Mouse (Mus musculus) CH12.LX (cell line): Measurements from ENCODE around the gene Anapc15. TPM values are rescaled to one million over a fixed set of nuclear protein-coding genes. Genes with fewer than 3 reads are reported as not detected.
A peak's percentile ranks its signal among the peaks of the same experiment; 100 is the strongest.

Source experiments
- DNase-seq: peaks from one replicate; pipeline ENCODE4 v3.0.0-alpha.2; 2013; ENCODE audit errors: extremely low read depth
- H3K27ac ChIP-seq: 2 replicates; pipeline ENCODE4 v1.5.1; 2012; ENCODE audit warnings: low read depth, mild to moderate bottlenecking, control low read depth, moderate library complexity; ENCODE audit not compliant: insufficient read depth
- H3K27me3 ChIP-seq: replicated peaks from 2 replicates; pipeline ENCODE3; 2012; ENCODE audit warnings: inconsistent platforms
- H3K36me3 ChIP-seq, 2 experiments: replicated peaks in 1 of 2; 2 replicates each; pipeline versions ENCODE3 to v1.6.1; 2012; ENCODE audit warnings: inconsistent platforms in 1 of 2, low read length in 1 of 2, mild to moderate bottlenecking in 1 of 2, mixed read lengths in 1 of 2, moderate library complexity in 1 of 2; ENCODE audit not compliant: control insufficient read depth in 1 of 2, insufficient read depth in 1 of 2
- H3K4me1 ChIP-seq, 2 experiments: 2 replicates each; pipeline ENCODE4 v1.6.1; 2012; ENCODE audit warnings: inconsistent platforms in 1 of 2, moderate library complexity in 1 of 2; ENCODE audit not compliant: insufficient read depth in 2 of 2, control insufficient read depth in 1 of 2
- H3K4me2 ChIP-seq: 2 replicates; pipeline ENCODE4 v1.6.1; 2012; ENCODE audit warnings: low read depth, mild to moderate bottlenecking, control low read depth; ENCODE audit not compliant: poor library complexity, insufficient read depth, severe bottlenecking
- H3K4me3 ChIP-seq, 3 experiments: fragments of 150-350 bp in 1 of 3; sonication (generic) in 1 of 3; replicated peaks in 1 of 3; 2 replicates each; pipeline versions ENCODE3 to v1.5.1; 2011 to 2012; ENCODE audit warnings: low read depth in 2 of 3, low read length in 2 of 3, mild to moderate bottlenecking in 2 of 3, moderate library complexity in 2 of 3, control low read depth in 1 of 3, improper control_type of control experiment in 1 of 3, inconsistent platforms in 1 of 3, mixed read lengths in 1 of 3; ENCODE audit not compliant: poor library complexity in 1 of 3
- H3K79me2 ChIP-seq: replicated peaks from 2 replicates; pipeline ENCODE4 v1.6.1; 2012; ENCODE audit warnings: mild to moderate bottlenecking, moderate library complexity; ENCODE audit not compliant: control insufficient read depth, poor library complexity, insufficient read depth, severe bottlenecking; ENCODE audit errors: extremely low read depth
- H3K9ac ChIP-seq: 2 replicates; pipeline ENCODE4 v1.6.1; 2012; ENCODE audit warnings: low read depth, mild to moderate bottlenecking, control low read depth, moderate library complexity; ENCODE audit not compliant: insufficient read depth
- H3K9me3 ChIP-seq: replicated peaks from 2 replicates; pipeline ENCODE3; 2012; ENCODE audit warnings: low read length, inconsistent platforms, mixed read lengths
- BHLHE40 ChIP-seq: IDR thresholded peaks from 2 replicates; pipeline ENCODE4 v1.6.1; 2011; ENCODE audit warnings: mild to moderate bottlenecking, low read depth, low read length, improper control_type of control experiment
- CHD2 ChIP-seq: IDR thresholded peaks from 2 replicates; pipeline ENCODE4 v1.6.1; 2011; ENCODE audit warnings: low read length, improper control_type of control experiment
- E2F4 ChIP-seq: IDR thresholded peaks from 2 replicates; pipeline ENCODE4 v1.6.1; 2011; ENCODE audit warnings: low read depth, low read length, improper control_type of control experiment; ENCODE audit not compliant: insufficient replicate concordance
- HCFC1 ChIP-seq: IDR thresholded peaks from 2 replicates; pipeline ENCODE4 v1.6.1; 2012; ENCODE audit warnings: low read depth, mild to moderate bottlenecking, inconsistent platforms, low read length, improper control_type of control experiment
- JUN ChIP-seq: IDR thresholded peaks from 2 replicates; pipeline ENCODE4 v1.6.1; 2011; ENCODE audit warnings: low read depth, mild to moderate bottlenecking, low read length, improper control_type of control experiment, moderate library complexity; ENCODE audit not compliant: insufficient read depth
- JUND ChIP-seq: conservative IDR thresholded peaks from 2 replicates; pipeline ENCODE4 v1.6.1; 2011; ENCODE audit warnings: low read depth, low read length, improper control_type of control experiment
- KAT2A ChIP-seq: IDR thresholded peaks from 2 replicates; pipeline ENCODE4 v1.6.1; 2012; ENCODE audit warnings: low read length, improper control_type of control experiment, inconsistent platforms; ENCODE audit not compliant: insufficient replicate concordance
- MAFK ChIP-seq: IDR thresholded peaks from 2 replicates; pipeline ENCODE4 v1.6.1; 2011; ENCODE audit warnings: low read length, improper control_type of control experiment; ENCODE audit not compliant: insufficient replicate concordance
- MAX ChIP-seq: IDR thresholded peaks from 2 replicates; pipeline ENCODE4 v1.6.1; 2011; ENCODE audit warnings: low read length, improper control_type of control experiment
- MAZ ChIP-seq: IDR thresholded peaks from 2 replicates; pipeline ENCODE4 v1.6.1; 2012; ENCODE audit warnings: low read depth, mild to moderate bottlenecking, inconsistent platforms, low read length, improper control_type of control experiment, moderate library complexity
- MEF2A ChIP-seq: IDR thresholded peaks from 2 replicates; pipeline ENCODE4 v1.6.1; 2014; ENCODE audit warnings: low read depth, mild to moderate bottlenecking, inconsistent platforms, low read length, improper control_type of control experiment, borderline replicate concordance
- MXI1 ChIP-seq: IDR thresholded peaks from 2 replicates; pipeline ENCODE4 v1.6.1; 2011; ENCODE audit warnings: mild to moderate bottlenecking, low read depth, low read length, improper control_type of control experiment
- NELFE ChIP-seq: IDR thresholded peaks from 2 replicates; pipeline ENCODE4 v1.6.1; 2011; ENCODE audit warnings: low read depth, low read length, improper control_type of control experiment
- NRF1 ChIP-seq: IDR thresholded peaks from 2 replicates; pipeline ENCODE4 v1.6.1; 2014; ENCODE audit warnings: low read depth, mild to moderate bottlenecking, inconsistent platforms, low read length, improper control_type of control experiment, moderate library complexity
- POLR2A ChIP-seq: IDR thresholded peaks from 2 replicates; pipeline ENCODE4 v1.6.1; 2011; ENCODE audit warnings: low read depth, mild to moderate bottlenecking, improper control_type of control experiment, low read length
- POLR2AphosphoS2 ChIP-seq: IDR thresholded peaks from 2 replicates; pipeline ENCODE4 v1.6.1; 2011; ENCODE audit warnings: low read depth, low read length, improper control_type of control experiment
- SIN3A ChIP-seq: IDR thresholded peaks from 2 replicates; pipeline ENCODE4 v1.6.1; 2012; ENCODE audit warnings: low read length, improper control_type of control experiment, inconsistent platforms
- SMC3 ChIP-seq: IDR thresholded peaks from 2 replicates; pipeline ENCODE4 v1.6.1; 2011; ENCODE audit warnings: low read depth, low read length, improper control_type of control experiment
- TBP ChIP-seq: conservative IDR thresholded peaks from 2 replicates; pipeline ENCODE4 v1.6.1; 2011; ENCODE audit warnings: low read depth, low read length, improper control_type of control experiment
- TCF12 ChIP-seq: IDR thresholded peaks from 2 replicates; pipeline ENCODE4 v1.6.1; 2014; ENCODE audit warnings: low read depth, mild to moderate bottlenecking, inconsistent platforms, low read length, improper control_type of control experiment
- UBTF ChIP-seq: IDR thresholded peaks from 2 replicates; pipeline ENCODE4 v1.6.1; 2012; ENCODE audit warnings: low read depth, mild to moderate bottlenecking, inconsistent platforms, low read length, improper control_type of control experiment, moderate library complexity
- USF2 ChIP-seq: conservative IDR thresholded peaks from 2 replicates; pipeline ENCODE4 v1.6.1; 2011; ENCODE audit warnings: low read depth, low read length, improper control_type of control experiment
- ZKSCAN1 ChIP-seq: IDR thresholded peaks from 2 replicates; pipeline ENCODE4 v1.6.1; 2012; ENCODE audit warnings: low read depth, inconsistent platforms, low read length, improper control_type of control experiment, borderline replicate concordance
- ZMIZ1 ChIP-seq: IDR thresholded peaks from 2 replicates; pipeline ENCODE4 v1.6.1; 2012; ENCODE audit warnings: low read depth, mild to moderate bottlenecking, inconsistent platforms, low read length, improper control_type of control experiment
- ZNF384 ChIP-seq: IDR thresholded peaks from 2 replicates; pipeline ENCODE4 v1.6.1; 2012; ENCODE audit warnings: low read depth, low read length, improper control_type of control experiment, inconsistent platforms
- dilution Hi-C: fragments of 300-500 bp; cut with MboI; formaldehyde crosslinking; loops from 2 replicates; pipeline ENCODE4 v1.14.3; 2020; ENCODE audit warnings: low sequenced_read_pairs; ENCODE audit not compliant: extremely low pct_unique_long_range_greater_than_20kb, extremely low pct_ligation_motif_present
- in situ Hi-C: fragments of 300-500 bp; cut with MboI; formaldehyde crosslinking; loops from 3 replicates; pipeline ENCODE4 v1.14.3; 2019; ENCODE audit warnings: low sequenced_read_pairs, low pct_ligation_motif_present, low pct_unique_long_range_greater_than_20kb, mixed read lengths
- polyA plus RNA-seq: library from polyadenylated mRNA; unstranded; fragments of >175 nt; gene quantifications from 2 replicates; pipeline ENCODE4 v1.2.1, GENCODE M21; 2012; ENCODE audit warnings: low read depth; ENCODE audit not compliant: insufficient read length
- total RNA-seq, 2 experiments: library from RNA; depleted of rRNA; stranded (reverse); fragments of 300-350 nt in 1 of 2; fragments of >200 nt in 1 of 2; gene quantifications; 2 replicates each; pipeline ENCODE4 v1.2.3; 2012 to 2014

The Anapc15 gene
- total and polyA plus RNA-seq, 3 experiments = 69.1 to 97.1 (median 90.6) TPM

DNA sequence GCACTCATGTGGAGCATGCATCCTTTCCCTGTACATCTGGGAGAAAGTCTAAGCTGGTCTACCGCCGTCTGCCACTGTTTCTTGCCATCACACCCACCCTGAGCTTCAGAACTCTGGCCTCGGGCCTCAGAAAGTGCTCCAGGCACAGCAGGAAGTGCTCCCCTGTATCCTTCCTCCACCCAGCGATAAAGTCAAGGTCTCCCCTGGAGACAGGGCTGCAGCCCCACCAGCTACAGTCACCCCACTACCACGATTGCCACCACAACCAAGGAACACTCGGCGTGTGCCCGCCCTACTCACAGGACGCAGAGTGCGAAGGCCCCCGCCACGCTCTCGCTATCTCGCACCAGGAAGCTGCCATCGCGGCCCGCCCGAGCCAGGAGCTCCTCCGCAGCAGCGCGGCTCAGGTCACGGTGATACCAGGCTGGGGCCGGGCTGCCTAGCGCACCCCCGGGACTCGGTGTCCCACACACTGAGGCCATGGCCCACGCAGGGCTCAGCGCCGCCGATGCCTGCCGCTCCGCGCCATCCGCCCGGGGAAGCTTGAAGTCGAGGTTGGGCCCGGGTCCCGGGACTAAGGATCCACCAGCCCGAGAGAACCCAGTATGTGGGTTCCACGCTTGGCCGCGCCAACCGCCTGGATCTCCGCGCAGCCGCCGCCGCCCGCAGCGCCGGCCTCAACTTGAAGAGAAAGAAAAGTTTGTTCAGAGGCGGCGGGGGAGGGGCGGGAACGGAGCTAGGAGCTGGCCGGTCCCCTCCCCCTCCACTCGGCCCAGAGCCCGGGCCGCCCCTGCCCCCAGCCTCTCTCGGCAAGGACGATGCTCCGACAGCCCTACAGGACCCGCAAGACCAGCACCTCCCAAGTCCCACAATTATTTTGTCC is 27.0 kb upstream of the Anapc15 start:
- DNase-seq = peak; percentile 58

GRCm38 (mm10) chr7:101837154-101837605 is 26.3 kb upstream of the Anapc15 start:
- H3K27ac ChIP-seq = no peak overlapping the region
- in situ Hi-C loops = no loop called here
- no peaks in the 10 kb centered on the region for H3K9me3 ChIP-seq
- peak overlapping the region; percentile 80 to 92 (median 85) for H3K4me3 ChIP-seq
- DNase-seq = no peak
- dilution Hi-C loops = no loop called here
- H3K36me3 ChIP-seq = peaks cover 14 to 33% of the 10 kb centered on the region in 2 experiments
- H3K4me2 ChIP-seq = peak overlapping the region; percentile 67
- H3K9ac ChIP-seq = peak overlapping the region; percentile 64
- H3K79me2 ChIP-seq = peaks cover 19% of the 10 kb centered on the region
- no peak for TF ChIP-seq MAZ
- no peak for TF ChIP-seq JUND
- no peak for TF ChIP-seq TCF12
- H3K4me1 ChIP-seq = peaks cover 3 to 30% of the 10 kb centered on the region in 2 experiments; a peak in 3 of 4 replicates
- H3K27me3 ChIP-seq = no peaks in the 10 kb centered on the region

More for the DNA sequence above, 27.0 kb upstream of the Anapc15 start:
- TF ChIP-seq POLR2A (peak; percentile 49; the same call in 1 of the 2 replicates), MEF2A (no peak), TCF12 (peak; percentile 71), USF2 (no peak), UBTF (peak; percentile 64), HCFC1 (0 out of 2 replicates have a peak, but pooled peaks have one; percentile 24), MAFK (no peak), KAT2A (no peak), MAX (peak; percentile 30; the same call in 1 of the 2 replicates), SIN3A (peak; percentile 44; the same call in 1 of the 2 replicates), MXI1 (peak; percentile 52; the same call in 1 of the 2 replicates), E2F4 (no peak), ZNF384 (no peak), TBP (0 out of 2 replicates have a peak, but pooled peaks have one; percentile 34), JUN (no peak), NELFE (0 out of 2 replicates have a peak, but pooled peaks have one; percentile 29), ZMIZ1 (0 out of 2 replicates have a peak, but pooled peaks have one; percentile 54), ZKSCAN1 (no peak), JUND (no peak), SMC3 (no peak), NRF1 (peak; percentile 58; the same call in 1 of the 2 replicates), CHD2 (peak; percentile 88), POLR2AphosphoS2 (no peak), MAZ (no peak), BHLHE40 (peak; percentile 22; the same call in 1 of the 2 replicates)
- TF ChIP-seq, all 38 proteins: peak for 13
- H3K9me3 ChIP-seq = no peaks in the 10 kb centered on the region
- H3K4me1 ChIP-seq = peaks cover 3 to 30% of the 10 kb centered on the region in 2 experiments; a peak in 3 of 4 replicates
- H3K27ac ChIP-seq = peak overlapping the region; percentile 52
- H3K9ac ChIP-seq = peak overlapping the region; percentile 64
- in situ Hi-C loops (no loop called here), dilution Hi-C loops (no loop called here)
- H3K36me3 ChIP-seq = peaks cover 20 to 40% of the 10 kb centered on the region in 2 experiments
- H3K27me3 ChIP-seq = no peaks in the 10 kb centered on the region
- H3K4me2 ChIP-seq = peak overlapping the region; percentile 67
- H3K4me3 ChIP-seq = peak overlapping the region; percentile 80 to 92 (median 85)
- peaks cover 19% of the 10 kb centered on the region for H3K79me2 ChIP-seq
